Comparison of ENCODE assay signal across 8 mouse cellular contexts in the genomic region with DNA sequence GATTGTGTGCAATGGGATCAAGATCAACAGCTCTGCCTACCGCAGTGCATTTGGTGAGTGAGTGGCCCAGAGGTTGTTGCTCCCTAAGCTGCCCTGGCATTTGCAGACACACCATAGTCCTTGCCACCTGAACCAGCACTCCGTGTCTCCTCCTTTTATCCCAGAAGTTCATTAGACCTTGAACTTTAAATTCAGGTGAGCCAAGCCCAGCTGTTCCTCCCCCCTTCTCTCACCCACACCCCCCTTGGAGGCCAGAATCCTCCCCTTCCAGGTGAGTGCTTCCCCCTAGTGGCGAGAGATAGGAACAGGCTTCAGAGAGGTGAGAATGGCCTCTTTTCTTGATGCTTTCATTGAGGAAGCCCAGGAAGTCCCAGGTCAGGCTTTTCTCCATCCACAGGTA. TPM values are rescaled to one million over a fixed set of nuclear protein-coding genes. Genes with fewer than 3 reads are reported as not detected.
DNase-seq lines count a peak whose midpoint lies in the region; TF ChIP-seq lines count a peak whose summit lies in the region.

No protein-coding gene starts in this region.

- no peaks in the 10 kb centered on the region for H3K27me3 ChIP-seq in heart, adult 2 months (ENCODE audit: control insufficient read depth, insufficient read depth, low read length)
- H3K27me3 ChIP-seq in C2C12 (ENCODE audit: control insufficient read depth, insufficient read depth, insufficient read length) = no peaks in the 10 kb centered on the region

- no peaks in the 10 kb centered on the region for H3K4me1 ChIP-seq in heart, adult 2 months (ENCODE audit: control insufficient read depth, insufficient read depth, low read length)
- no peaks in the 10 kb centered on the region for H3K4me1 ChIP-seq in bone marrow, adult 2 months (ENCODE audit: control insufficient read depth, insufficient read depth, low read length)

- H3K79me3 ChIP-seq in C2C12 (ENCODE audit: low read depth) = no peaks in the 10 kb centered on the region

- 57% methylated on average over 3 of the region's 3 CpGs for WGBS in heart, adult 2 months
- WGBS in bone marrow, adult 2 months = 55% methylated on average over 3 of the region's 3 CpGs

- peak; percentile 82 for TF ChIP-seq CTCF in heart, adult 2 months (IDR thresholded peaks at IDR 0.05)
- peak; percentile 27 for TF ChIP-seq CTCF in C2C12 (IDR thresholded peaks at IDR 0.05; ENCODE audit: control insufficient read depth, insufficient read depth, insufficient read length)
- TF ChIP-seq CTCF in bone marrow, adult 2 months (IDR thresholded peaks at IDR 0.05; ENCODE audit: control insufficient read depth, insufficient read depth, low read length) = peak; percentile 74

- H3K4me3 ChIP-seq in heart, adult 2 months = no peak overlapping the region
- no peak overlapping the region for H3K4me3 ChIP-seq in C2C12 (ENCODE audit: insufficient read depth, poor library complexity, severe bottlenecking)
- no peak overlapping the region for H3K4me3 ChIP-seq in bone marrow, adult 2 months (replicated peaks; ENCODE audit: control insufficient read depth, low read depth, low read length)

- intact Hi-C loops in heart, adult 2 months (cut with DNase I) = loop anchor here (2.0 kb wide), 1 partner anchor 40 kb away; a partner anchor contains a TSS

- no peak for TF ChIP-seq POLR2A in heart, adult 2 months (IDR thresholded peaks at IDR 0.05; ENCODE audit: insufficient read depth, low read depth, low read length)
- no peak for TF ChIP-seq POLR2A in bone marrow, adult 2 months (IDR thresholded peaks at IDR 0.05; ENCODE audit: borderline replicate concordance, control insufficient read depth, low read depth, low read length)

- no peaks in the 10 kb centered on the region for H3K79me2 ChIP-seq in heart, adult 2 months (replicated peaks; ENCODE audit: control insufficient read depth, insufficient read depth, low read length)
- no peaks in the 10 kb centered on the region for H3K79me2 ChIP-seq in C2C12 (ENCODE audit: control insufficient read depth, insufficient read depth)

- H3ac ChIP-seq in C2C12 (ENCODE audit: control insufficient read depth, insufficient read length, low read depth) = no peak overlapping the region

- DNase-seq in heart, adult 2 months = no peak
- DNase-seq in heart, adult 11 months = no peak
- peak; percentile 72 to 73 for DNase-seq in kidney, adult 8-10 months
- peak; percentile 62 for DNase-seq in retina, embryonic 14.5 days (ENCODE audit: low spot score)
- DNase-seq in layer of hippocampus, adult 9-11 months = no peak
- no peak for DNase-seq in ovary, adult 18-20 months (ENCODE audit: low spot score)

- no peaks in the 10 kb centered on the region for H3K36me3 ChIP-seq in heart, adult 2 months (ENCODE audit: control insufficient read depth, insufficient read depth, low read length)
- peaks cover 9% of the 10 kb centered on the region for H3K36me3 ChIP-seq in C2C12 (ENCODE audit: control insufficient read depth, insufficient read depth)

- no peak overlapping the region for H3K9ac ChIP-seq in heart, adult 2 months (ENCODE audit: low read depth, low read length)

- H3K27ac ChIP-seq in heart, adult 2 months = no peak overlapping the region
- no peak overlapping the region for H3K27ac ChIP-seq in bone marrow, adult 2 months (ENCODE audit: control insufficient read depth, insufficient read depth, low read depth, low read length, poor library complexity)

- no peak for TF ChIP-seq EP300 in heart, adult 2 months (IDR thresholded peaks at IDR 0.05; ENCODE audit: insufficient read depth, low read depth, low read length)

TF ChIP-seq in C2C12, 6 proteins besides CTCF, POLR2A, EP300 and RAD21:
- TF ChIP-seq USF1 (IDR thresholded peaks at IDR 0.05; ENCODE audit: low read depth) = no peak
- no peak for TF ChIP-seq MYOD1 (IDR thresholded peaks at IDR 0.05; ENCODE audit: control insufficient read depth, insufficient read length, low read depth)
- no peak for TF ChIP-seq MYOG (IDR thresholded peaks at IDR 0.05; ENCODE audit: control insufficient read depth, extremely low read depth, insufficient read length)
- no peak for TF ChIP-seq CEBPB (IDR thresholded peaks at IDR 0.05; ENCODE audit: low read depth)
- no peak for TF ChIP-seq FOSL1 (IDR thresholded peaks at IDR 0.05; ENCODE audit: insufficient read depth, low read length, poor library complexity, severe bottlenecking)
- TF ChIP-seq MAX (IDR thresholded peaks at IDR 0.05) = no peak

RNA-seq across cellular contexts. Expression of a gene that starts 19.3 kb away (rescaled TPM):
- 10 to 100 TPM; 24.6 to 28.9 TPM for total RNA-seq in heart, adult 2 months (2021)
- polyA plus RNA-seq in heart, adult 2 months (2012; rRNA removed) = 32.9 and 39.5 TPM in 2 replicates
- 12.4 TPM for polyA plus RNA-seq in C2C12 (2012; fragmentation: generic; extraction: Trizol)
- 9.2 and 14.9 TPM in 2 replicates for polyA plus RNA-seq in bone marrow, adult 2 months (2011; ENCODE audit: insufficient read depth, insufficient read length, low replicate concordance, missing spikeins)

RNA-seq across cellular contexts. Expression of a gene that starts 39.1 kb away (rescaled TPM):
- total RNA-seq in heart, adult 2 months (2021) = 10 to 100 TPM; 20.2 to 22.3 TPM
- 24.8 and 27.2 TPM in 2 replicates for polyA plus RNA-seq in heart, adult 2 months (2012; rRNA removed)
- 20.3 TPM for polyA plus RNA-seq in C2C12 (2012; fragmentation: generic; extraction: Trizol)
- polyA plus RNA-seq in bone marrow, adult 2 months (2011; ENCODE audit: insufficient read depth, insufficient read length, low replicate concordance, missing spikeins) = 12.3 and 29.2 TPM in 2 replicates

RNA-seq across cellular contexts. Expression of a gene that starts 49.6 kb away (rescaled TPM):
- total RNA-seq in heart, adult 2 months (2021) = 1 to 10 TPM; 3.4 to 4.7 TPM
- 4.2 and 4.6 TPM in 2 replicates for polyA plus RNA-seq in heart, adult 2 months (2012; rRNA removed)
- 10.5 TPM for polyA plus RNA-seq in C2C12 (2012; fragmentation: generic; extraction: Trizol)
- 0.45 and 3.9 TPM in 2 replicates for polyA plus RNA-seq in bone marrow, adult 2 months (2011; ENCODE audit: insufficient read depth, insufficient read length, low replicate concordance, missing spikeins)

RNA-seq across cellular contexts. Expression of a gene that starts 54.3 kb away (rescaled TPM):
- 100 to 1,000 TPM; 166 to 197 TPM for total RNA-seq in heart, adult 2 months (2021)
- polyA plus RNA-seq in heart, adult 2 months (2012; rRNA removed) = 82.7 and 134 TPM in 2 replicates
- 150 TPM for polyA plus RNA-seq in C2C12 (2012; fragmentation: generic; extraction: Trizol)
- 52.5 and 68.8 TPM in 2 replicates for polyA plus RNA-seq in bone marrow, adult 2 months (2011; ENCODE audit: insufficient read depth, insufficient read length, low replicate concordance, missing spikeins)

Comparison
In these comparisons a context has a peak if more than half of its experiments do, and no peak if none do; other contexts are left out.
1. DNase-seq: peak in kidney, adult 8-10 months (2 of 2) and retina, embryonic 14.5 days (single experiment); none in heart, adult 2 months (0 of 2), heart, adult 11 months (single experiment), layer of hippocampus, adult 9-11 months (single experiment) and ovary, adult 18-20 months (single experiment).
2. CTCF ChIP-seq: peak in every context shown above with its lines; median percentile 82 in heart, adult 2 months; 74 in bone marrow, adult 2 months; 27 in C2C12.